15 mouse cellular contexts compared by ENCODE assay signal in genomic region chr6:34183326-34183725, GRCm38 (mm10).
"Had no signal": no experiment of that assay in that cellular context is flagged by ENCODE, and none has a peak within 500 bp of the region (broad histone marks: within the 10 kb centered on the region; RNA-seq: fewer than 3 reads in every experiment).

No protein-coding gene starts in this region.

- H3K4me3 ChIP-seq: liver, embryonic 15.5 days; lung, embryonic 15.5 days; megakaryocyte, embryonic 14.5 days; midbrain, embryonic 12.5 days; neural tube, embryonic 12.5 days; stomach, embryonic 15.5 days had no signal

- H3K27me3 ChIP-seq: liver, embryonic 15.5 days; lung, embryonic 15.5 days; midbrain, embryonic 12.5 days; neural tube, embryonic 12.5 days; stomach, embryonic 15.5 days had no signal

- H3K4me1 ChIP-seq: lung, embryonic 15.5 days; neural tube, embryonic 12.5 days; stomach, embryonic 15.5 days had no signal

- H3K27ac ChIP-seq: liver, embryonic 15.5 days; lung, embryonic 15.5 days; macrophage; midbrain, embryonic 12.5 days; neural tube, embryonic 12.5 days; stomach, embryonic 15.5 days; stomach, postnatal 0 days had no signal

- DNase-seq: liver, postnatal 0 days; lung, adult 2 months; lung, postnatal 14 days; lung, postnatal 36 days; midbrain, embryonic 14.5 days; right cerebral cortex, postnatal 14 days; thymus, postnatal 4 days had no signal

- H3K36me3 ChIP-seq: liver, embryonic 15.5 days; lung, embryonic 15.5 days; midbrain, embryonic 12.5 days; neural tube, embryonic 12.5 days; stomach, embryonic 15.5 days had no signal
